Mouse (Mus musculus): ENCODE data around the gene Kcnip1. TPM values are rescaled to one million over a fixed set of nuclear protein-coding genes. Genes with fewer than 3 reads are reported as not detected.

Gene Kcnip1
- total and polyA plus RNA-seq, 3 experiments, result 0.04 to 0.17 TPM; not detected in 1

- dilution Hi-C loops (cut with MboI; ENCODE audit: extremely low pct_ligation_motif_present, extremely low pct_unique_long_range_greater_than_20kb, low sequenced_read_pairs), result no loop called here
- Histone ChIP-seq H3K4me2 (ENCODE audit: insufficient read depth, low read depth, poor library complexity, severe bottlenecking) (no peak overlapping the region), H3K27ac (ENCODE audit: insufficient read depth, low read depth) (no peak overlapping the region), H3K27me3 (replicated peaks) (no peaks in the 10 kb centered on the region), H3K36me3 (replicated peaks in 1 of 2; ENCODE audit: control insufficient read depth in 1 of 2, insufficient read depth in 1 of 2, low read length in 1 of 2) (no peaks in the 10 kb centered on the region), H3K9ac (ENCODE audit: insufficient read depth, low read depth) (no peak overlapping the region), H3K4me3 (replicated peaks in 1 of 3; ENCODE audit: low read depth in 2 of 3, low read length in 2 of 3, poor library complexity in 1 of 3) (no peak overlapping the region), H3K9me3 (replicated peaks; ENCODE audit: low read length) (no peaks in the 10 kb centered on the region), H3K4me1 (ENCODE audit: control insufficient read depth in 1 of 2, insufficient read depth in 2 of 2) (peaks cover 2 to 4% of the 10 kb centered on the region in 2 experiments; a peak in 1 of 4 replicates), H3K79me2 (replicated peaks; ENCODE audit: control insufficient read depth, extremely low read depth, insufficient read depth, poor library complexity, severe bottlenecking) (no peaks in the 10 kb centered on the region)
- no peak for TF ChIP-seq USF1 (IDR thresholded peaks at IDR 0.05; ENCODE audit: low read depth, low read length)
- TF ChIP-seq CHD1 (IDR thresholded peaks at IDR 0.05; ENCODE audit: low read depth, low read length), result no peak
- TF ChIP-seq ELF1 (IDR thresholded peaks at IDR 0.05; ENCODE audit: low read depth, low read length), result peak; percentile 33; the same call in 1 of the 2 replicates
- no peak for TF ChIP-seq ETS1 (conservative IDR thresholded peaks at IDR 0.05; ENCODE audit: low read depth, low read length)
- TF ChIP-seq ZMIZ1 (IDR thresholded peaks at IDR 0.05; ENCODE audit: low read depth, low read length), result no peak
- TF ChIP-seq MAX (IDR thresholded peaks at IDR 0.05; ENCODE audit: low read length), result no peak
- TF ChIP-seq SIN3A (IDR thresholded peaks at IDR 0.05; ENCODE audit: low read length), result no peak
- peak; percentile 56; the same call in 1 of the 2 replicates for TF ChIP-seq NELFE (IDR thresholded peaks at IDR 0.05; ENCODE audit: low read depth, low read length)
- TF ChIP-seq MAZ (IDR thresholded peaks at IDR 0.05; ENCODE audit: low read depth, low read length), result 0 out of 2 replicates have a peak, but pooled peaks have one; percentile 33
- TF ChIP-seq ZNF384 (IDR thresholded peaks at IDR 0.05; ENCODE audit: low read depth, low read length), result no peak
- no peak for TF ChIP-seq ZKSCAN1 (IDR thresholded peaks at IDR 0.05; ENCODE audit: borderline replicate concordance, low read depth, low read length)
- no peak for TF ChIP-seq KAT2A (IDR thresholded peaks at IDR 0.05; ENCODE audit: insufficient replicate concordance, low read length)
- no peak for TF ChIP-seq CHD2 (IDR thresholded peaks at IDR 0.05; ENCODE audit: low read length)
- TF ChIP-seq RAD21 (IDR thresholded peaks at IDR 0.05; ENCODE audit: low read depth, low read length), result peak; percentile 99
- peak; percentile 88 for TF ChIP-seq SMC3 (IDR thresholded peaks at IDR 0.05; ENCODE audit: low read depth, low read length)
- TF ChIP-seq E2F4 (IDR thresholded peaks at IDR 0.05; ENCODE audit: insufficient replicate concordance, low read depth, low read length), result 0 out of 2 replicates have a peak, but pooled peaks have one; percentile 29
- TF ChIP-seq MAFK (IDR thresholded peaks at IDR 0.05; ENCODE audit: insufficient replicate concordance, low read length), result no peak
- TF ChIP-seq RCOR1 (conservative IDR thresholded peaks at IDR 0.05; ENCODE audit: low read depth, low read length), result 0 out of 2 replicates have a peak, but pooled peaks have one; percentile 30
- no peak for TF ChIP-seq NRF1 (IDR thresholded peaks at IDR 0.05; ENCODE audit: low read depth, low read length)
- TF ChIP-seq EP300 (IDR thresholded peaks at IDR 0.05; ENCODE audit: low read length), result no peak
- TF ChIP-seq POLR2A (IDR thresholded peaks at IDR 0.05; ENCODE audit: low read depth, low read length), result no peak
- TF ChIP-seq ZC3H11A (IDR thresholded peaks at IDR 0.05; ENCODE audit: low read depth, low read length), result peak; percentile 70
- TF ChIP-seq HCFC1 (IDR thresholded peaks at IDR 0.05; ENCODE audit: low read depth, low read length), result no peak
- TF ChIP-seq UBTF (IDR thresholded peaks at IDR 0.05; ENCODE audit: low read depth, low read length), result no peak
- TF ChIP-seq MXI1 (IDR thresholded peaks at IDR 0.05; ENCODE audit: low read depth, low read length), result no peak
- peak; percentile 92 to 97 for TF ChIP-seq CTCF (conservative IDR thresholded peaks at IDR 0.05 in 1 of 2, IDR thresholded peaks at IDR 0.05 in 1 of 2; ENCODE audit: low read depth in 2 of 2, low read length in 2 of 2)
- no peak for TF ChIP-seq POLR2AphosphoS2 (IDR thresholded peaks at IDR 0.05; ENCODE audit: low read depth, low read length)
- no peak for TF ChIP-seq PAX5 (IDR thresholded peaks at IDR 0.05; ENCODE audit: low read length)
- TF ChIP-seq USF2 (conservative IDR thresholded peaks at IDR 0.05; ENCODE audit: low read depth, low read length), result no peak
- TF ChIP-seq TBP (conservative IDR thresholded peaks at IDR 0.05; ENCODE audit: low read depth, low read length), result no peak
- 0 out of 2 replicates have a peak, but pooled peaks have one; percentile 38 for TF ChIP-seq MYC (IDR thresholded peaks at IDR 0.05; ENCODE audit: low read depth, low read length)
- TF ChIP-seq JUND (conservative IDR thresholded peaks at IDR 0.05; ENCODE audit: low read depth, low read length), result no peak
- peak; percentile 26; the same call in 1 of the 2 replicates for TF ChIP-seq MEF2A (IDR thresholded peaks at IDR 0.05; ENCODE audit: borderline replicate concordance, low read depth, low read length)
- TF ChIP-seq TCF12 (IDR thresholded peaks at IDR 0.05; ENCODE audit: low read depth, low read length), result no peak
- TF ChIP-seq BHLHE40 (IDR thresholded peaks at IDR 0.05; ENCODE audit: low read depth, low read length), result no peak
- peak; percentile 35; the same call in 1 of the 2 replicates for TF ChIP-seq IRF4 (IDR thresholded peaks at IDR 0.05; ENCODE audit: low read depth, low read length)
- no peak for TF ChIP-seq JUN (IDR thresholded peaks at IDR 0.05; ENCODE audit: insufficient read depth, low read depth, low read length)
- no peak for TF ChIP-seq GABPA (IDR thresholded peaks at IDR 0.05; ENCODE audit: insufficient replicate concordance, low read depth, low read length)
- in situ Hi-C loops (cut with MboI; ENCODE audit: low pct_ligation_motif_present, low pct_unique_long_range_greater_than_20kb, low sequenced_read_pairs), result loop anchor here (5.0 kb wide), 1 partner anchor 437 kb away; no protein-coding TSS in a partner anchor
- peak; percentile 72 for DNase-seq (ENCODE audit: extremely low read depth)
Observed at GRCm38 (mm10) chr11:33614218-33614617, 378.7 kb downstream of the Kcnip1 start.
